Mouse (Mus musculus): ENCODE results near the gene H1foo.

H1foo gene

DNA sequence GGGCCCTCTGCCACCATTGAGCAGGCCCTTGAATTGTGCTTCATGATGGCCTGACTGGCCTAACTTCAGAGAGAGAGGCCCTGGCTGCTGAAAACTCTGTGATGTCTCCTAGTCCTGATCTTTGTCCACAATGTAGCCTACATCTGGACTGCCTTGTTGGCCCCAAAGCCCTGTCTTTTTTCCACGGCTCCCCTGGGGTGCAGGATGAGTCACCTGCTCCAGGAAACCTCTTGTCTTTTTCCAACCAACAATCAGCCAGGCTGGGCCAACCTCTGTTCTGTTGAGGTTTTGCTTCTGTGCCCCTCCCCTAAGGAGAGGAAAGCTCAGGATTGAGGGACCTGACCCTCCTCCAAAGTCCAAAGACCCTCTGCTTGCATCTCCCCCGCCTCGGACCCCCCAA lies 17.0 kb downstream of the H1foo start:
- no peak for DNase-seq (ENCODE audit: low spot score)

DNA sequence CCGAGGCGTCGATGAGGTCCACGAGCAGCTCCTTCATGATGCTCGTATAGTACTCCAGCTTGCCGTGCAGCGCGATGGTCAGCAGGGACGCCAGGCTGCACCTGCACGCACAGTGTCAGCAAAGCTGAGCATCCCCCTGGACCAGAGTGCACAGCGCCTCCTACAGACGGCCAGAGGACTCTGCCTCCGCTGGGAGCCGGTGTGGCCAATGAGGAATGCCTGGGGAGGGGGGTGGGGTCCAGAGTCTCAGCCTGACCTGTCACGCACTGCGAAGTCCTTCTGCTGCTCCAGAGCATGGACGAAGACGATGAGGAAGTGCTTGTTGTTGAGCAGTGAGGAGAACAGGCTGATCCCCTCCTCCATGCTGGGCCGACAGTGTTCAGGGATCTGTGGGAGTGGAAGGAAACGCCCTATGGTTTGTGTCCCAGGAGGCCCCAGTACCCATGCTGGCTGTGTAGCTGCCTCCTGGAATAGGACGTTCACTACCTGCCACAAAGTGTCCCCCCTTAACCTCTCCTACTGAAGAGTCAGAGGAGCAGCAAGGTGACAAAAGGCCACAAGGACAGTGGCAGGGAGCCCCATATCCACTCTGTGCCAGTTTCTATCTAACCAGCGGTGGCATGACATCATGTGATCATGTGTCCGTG lies 17.8 kb downstream of the H1foo start:
- no peak for DNase-seq (ENCODE audit: low spot score)

DNA sequence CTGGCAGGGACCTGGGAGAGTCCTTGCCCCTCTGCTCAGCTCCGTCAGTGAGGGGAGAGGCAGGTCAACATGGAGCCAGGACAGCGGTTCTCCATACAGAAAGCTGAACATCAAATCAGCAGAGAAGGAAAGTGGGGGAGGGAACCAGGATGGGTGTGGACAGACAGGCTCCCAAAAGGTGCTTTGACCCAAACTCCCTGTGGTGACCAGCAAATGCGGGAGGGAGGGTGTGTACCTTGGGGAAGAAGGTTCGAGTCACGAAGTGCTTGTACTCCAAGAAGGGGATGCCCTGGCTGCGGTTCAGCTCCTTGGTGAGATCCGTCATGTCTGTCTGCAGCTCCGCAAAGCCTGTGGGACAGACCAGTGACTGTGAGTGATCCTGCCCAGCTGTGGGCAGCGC lies 18.9 kb downstream of the H1foo start:
- DNase-seq (ENCODE audit: low spot score) = no peak

DNA sequence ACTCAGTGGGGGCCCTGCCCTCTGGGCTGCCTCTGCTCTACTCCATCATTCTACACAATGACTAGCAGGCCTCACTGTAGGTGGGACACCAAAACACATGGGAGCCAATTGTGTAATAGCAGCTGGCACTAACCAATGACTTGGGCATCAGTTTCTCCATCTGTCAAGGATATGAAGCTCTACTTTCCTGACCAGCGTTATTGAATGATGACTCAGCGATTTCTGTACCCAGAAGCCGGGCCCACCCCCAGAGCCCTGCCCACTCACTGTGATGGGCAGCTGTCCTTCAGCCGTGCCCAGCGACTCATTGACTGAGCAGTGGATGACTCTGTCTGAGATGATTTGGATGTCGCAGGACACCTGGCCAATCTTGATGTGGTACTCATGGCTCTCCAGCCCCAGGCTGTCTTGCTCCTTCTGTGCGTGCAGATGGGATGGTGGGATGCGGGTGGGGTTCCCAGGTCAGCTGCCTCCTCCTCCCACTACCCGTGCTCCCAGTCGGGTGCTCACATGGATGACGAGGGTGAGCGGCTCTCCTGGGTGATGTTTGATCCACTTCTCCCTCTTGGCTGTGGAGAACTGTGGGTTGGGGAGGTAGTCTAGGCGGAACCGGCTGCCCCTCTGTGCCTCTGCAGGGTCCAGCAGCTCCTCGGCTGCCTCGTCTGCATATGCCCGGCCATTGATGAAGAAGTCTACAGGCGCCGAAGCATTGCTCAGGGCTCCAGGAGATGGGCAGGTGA lies 21.7 kb downstream of the H1foo start:
- no peak for DNase-seq (ENCODE audit: low spot score)

DNA sequence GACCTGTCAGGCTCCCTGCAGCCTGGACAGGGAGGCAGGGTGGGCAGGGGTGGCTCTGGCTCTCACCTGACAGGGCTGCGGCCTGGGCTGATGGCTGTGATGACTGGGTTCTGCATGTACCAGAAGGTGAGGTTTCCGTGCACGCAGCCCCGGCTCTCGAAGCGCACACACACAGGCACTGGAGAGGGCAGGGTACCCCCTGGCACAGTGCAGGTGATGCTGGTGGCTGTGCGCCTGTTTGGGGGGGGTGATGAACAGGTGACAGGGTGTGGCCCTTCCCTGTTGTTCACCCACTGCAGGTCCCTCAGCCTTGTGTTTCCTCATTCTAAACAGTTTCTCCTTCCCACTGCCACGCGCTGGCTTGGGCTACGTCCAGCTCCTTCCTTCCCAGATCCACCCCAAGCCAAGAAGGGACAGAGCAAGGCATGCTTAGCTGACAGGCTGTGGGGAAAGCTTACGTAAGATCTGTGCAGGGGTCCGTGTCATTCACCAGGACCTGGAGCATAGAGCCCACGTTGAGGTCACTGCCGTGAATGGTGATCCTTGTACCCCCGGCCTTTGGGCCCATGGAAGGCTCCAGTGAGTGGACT lies 22.6 kb downstream of the H1foo start:
- DNase-seq (ENCODE audit: low spot score) = no peak

DNA sequence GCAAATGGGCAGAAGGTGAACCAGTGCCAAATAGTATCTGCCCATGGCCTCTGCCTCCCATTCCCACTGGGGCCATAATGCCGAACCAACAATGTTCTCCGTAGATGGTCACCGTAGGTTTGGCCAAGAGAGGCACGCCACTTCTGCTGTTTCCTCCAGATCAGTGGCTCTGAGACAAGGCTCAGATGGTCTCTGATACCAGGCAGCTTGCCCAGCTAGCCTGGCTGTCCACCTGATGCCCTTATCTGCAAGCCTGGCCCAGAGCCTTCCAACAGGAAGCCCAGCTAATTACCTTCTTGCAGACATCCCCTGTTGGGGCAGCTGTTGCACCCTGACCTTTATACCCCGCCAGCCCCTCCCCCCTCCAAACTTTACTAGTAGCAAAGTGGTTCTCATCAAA lies 23.3 kb downstream of the H1foo start:
- no peak for DNase-seq (ENCODE audit: low spot score)

DNA sequence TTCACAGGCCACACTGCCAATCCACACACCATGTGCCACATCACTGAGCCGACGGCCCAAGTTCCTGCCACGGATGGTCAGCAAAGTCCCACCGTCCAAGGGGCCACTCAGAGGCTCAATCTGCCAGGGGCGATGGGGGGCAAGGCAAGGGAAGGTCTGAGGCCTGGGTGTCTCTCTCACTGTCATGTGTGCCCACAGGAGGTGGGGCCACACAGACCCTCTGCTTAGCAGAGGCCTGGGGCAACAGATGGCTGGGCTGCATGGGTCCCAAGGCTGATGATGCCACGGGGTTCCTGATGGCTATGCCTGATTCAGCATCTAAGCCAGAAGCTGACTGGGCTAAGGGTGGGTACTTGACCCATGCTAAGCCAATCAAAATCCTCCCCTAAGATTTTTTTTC lies 24.0 kb downstream of the H1foo start:
- peak; percentile 45 for DNase-seq (ENCODE audit: low spot score)

DNA sequence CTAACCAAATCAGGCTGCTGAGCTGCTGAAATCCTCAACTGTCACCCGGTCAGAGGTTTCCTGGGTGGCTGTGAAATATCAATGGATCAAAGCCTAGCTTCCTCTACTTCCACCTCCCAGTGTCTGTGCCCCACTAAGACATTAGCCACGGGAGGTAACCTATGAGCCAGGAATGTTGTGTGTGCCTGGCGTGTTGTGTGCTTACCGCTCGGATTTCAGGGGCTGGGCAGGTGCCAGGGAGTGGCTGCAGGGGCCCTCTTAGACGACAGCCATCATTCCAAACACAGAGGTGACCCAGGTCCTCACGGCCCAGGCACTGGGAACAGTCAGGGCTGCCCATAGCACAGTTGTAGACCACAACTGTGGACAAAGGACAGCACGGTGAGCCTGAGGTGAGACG lies 24.4 kb downstream of the H1foo start:
- DNase-seq (ENCODE audit: low spot score) = no peak

DNA sequence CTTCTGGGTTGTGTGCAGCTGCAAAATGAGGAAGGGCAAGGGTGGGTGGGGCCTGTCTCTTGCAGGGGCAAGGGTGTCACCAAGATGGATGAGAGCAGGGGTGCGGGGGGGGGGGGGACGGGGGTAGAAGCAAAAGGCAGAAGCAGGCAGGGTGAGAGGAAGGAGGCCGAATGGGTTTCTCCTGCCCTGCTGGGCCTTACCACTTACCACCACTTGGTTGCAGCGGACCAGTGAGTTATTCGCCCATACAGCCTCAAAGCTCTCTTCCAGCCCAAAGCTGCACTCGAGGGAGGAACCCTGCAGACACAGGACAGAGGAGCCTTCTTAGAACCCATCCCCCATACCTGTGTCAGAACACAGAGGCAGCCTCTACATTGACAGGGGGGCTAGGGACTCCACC lies 25.2 kb downstream of the H1foo start:
- no peak for DNase-seq (ENCODE audit: low spot score)

DNA sequence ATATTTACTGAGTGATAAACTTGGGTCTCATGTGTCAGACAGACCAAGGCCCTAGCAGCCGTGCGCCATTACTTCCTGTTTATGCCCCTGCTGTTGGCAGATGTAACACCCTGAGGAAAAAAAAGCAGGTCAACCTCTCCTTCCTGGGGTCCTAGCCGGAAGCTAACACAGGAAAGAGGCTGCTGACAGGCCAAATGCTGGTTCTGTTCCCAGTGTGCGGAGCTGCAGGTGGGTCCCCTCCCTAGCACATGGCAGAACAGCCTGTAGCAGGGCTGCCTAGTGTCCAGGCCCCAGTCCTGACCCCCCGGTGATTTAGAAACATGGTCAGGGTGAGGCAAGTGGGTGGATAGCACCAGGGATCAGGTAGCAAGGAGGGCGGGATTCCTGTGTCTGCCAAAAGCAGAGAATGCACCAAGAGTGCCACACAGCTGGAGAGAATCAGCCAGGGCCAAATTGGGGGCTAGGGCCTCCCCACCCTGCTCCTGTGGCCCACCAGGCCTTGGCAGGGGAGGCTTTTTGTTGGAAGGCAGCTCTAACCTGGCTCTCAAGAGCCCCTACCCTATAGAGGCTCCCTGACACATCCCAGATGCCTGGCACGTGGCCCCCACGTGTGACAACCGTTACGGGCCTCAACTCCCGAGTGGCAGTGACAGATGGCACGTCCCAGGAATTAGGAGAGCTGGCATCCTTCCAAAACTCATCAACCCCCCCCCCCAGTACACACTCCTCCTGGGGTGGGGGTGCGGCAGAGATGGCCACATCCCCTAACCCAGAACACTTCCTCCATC lies 26.7 kb downstream of the H1foo start:
- DNase-seq (ENCODE audit: low spot score) = no peak

DNA sequence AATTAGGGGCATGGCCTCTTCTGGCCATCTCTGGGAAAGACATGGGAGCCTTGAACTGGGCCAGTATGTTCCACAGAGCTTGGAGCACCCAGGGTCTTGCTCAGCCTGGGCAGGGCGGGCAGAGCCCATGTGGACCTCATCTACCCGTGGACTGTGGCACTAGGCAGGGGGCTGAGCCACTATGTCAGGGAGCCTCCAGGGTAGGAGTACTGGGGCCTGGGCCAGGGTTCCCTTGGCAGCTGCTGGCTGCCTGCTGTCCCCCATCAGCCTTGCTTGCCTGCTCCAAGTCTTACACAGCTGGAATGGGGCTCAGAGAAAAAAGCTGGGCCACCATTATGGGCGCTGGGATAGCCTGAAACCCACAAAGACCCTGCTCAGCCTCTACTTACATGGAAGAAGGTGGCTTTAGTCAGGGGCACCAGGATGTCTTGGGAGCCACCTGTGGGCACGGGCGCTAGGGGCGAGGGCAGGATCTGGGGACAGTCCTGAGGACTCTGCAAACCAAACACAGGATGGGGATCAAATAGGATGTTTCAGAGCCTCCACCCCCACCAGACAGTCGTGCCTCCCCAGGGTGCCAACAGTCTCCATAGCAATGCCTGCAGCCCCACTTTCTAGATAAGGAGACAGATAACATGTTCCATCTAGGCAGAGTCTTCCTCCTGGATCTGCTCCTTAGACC lies 27.5 kb downstream of the H1foo start:
- DNase-seq (ENCODE audit: low spot score) = no peak

DNA sequence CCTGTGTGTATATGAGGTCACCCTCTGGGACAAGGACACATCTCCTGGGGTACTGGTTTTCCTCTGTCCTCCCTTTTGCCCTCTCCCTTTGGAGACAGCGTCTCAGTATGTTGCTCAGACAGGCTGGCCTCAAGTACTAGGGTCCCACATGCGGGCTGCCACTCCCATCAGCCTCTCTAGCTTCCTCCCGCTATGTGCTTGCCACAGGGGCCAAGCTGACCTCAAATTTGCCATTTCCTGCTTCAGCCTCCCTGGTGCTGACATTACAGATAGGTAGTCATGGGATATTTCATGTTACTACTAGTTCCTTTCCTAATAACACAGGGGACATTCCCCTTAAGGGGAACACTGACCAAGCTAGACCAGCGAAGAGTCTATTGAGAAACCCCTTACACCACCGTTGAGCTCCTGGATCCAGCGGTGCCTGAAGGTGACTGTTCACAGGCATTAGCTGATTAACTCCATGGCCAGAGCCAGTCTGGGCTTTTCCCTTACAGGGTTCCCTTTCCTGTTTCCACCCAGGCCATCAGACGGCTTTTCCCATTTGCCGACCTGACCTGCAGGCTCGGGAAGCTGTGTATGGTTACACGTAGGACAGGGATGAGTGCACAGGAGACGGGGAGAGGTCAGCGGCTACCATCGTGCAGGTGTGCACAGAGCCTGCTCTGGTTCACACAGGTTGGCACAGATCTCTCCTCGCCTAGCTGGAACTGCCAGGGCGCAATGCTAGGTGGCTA lies 28.6 kb downstream of the H1foo start:
- DNase-seq (ENCODE audit: low spot score) = no peak

DNA sequence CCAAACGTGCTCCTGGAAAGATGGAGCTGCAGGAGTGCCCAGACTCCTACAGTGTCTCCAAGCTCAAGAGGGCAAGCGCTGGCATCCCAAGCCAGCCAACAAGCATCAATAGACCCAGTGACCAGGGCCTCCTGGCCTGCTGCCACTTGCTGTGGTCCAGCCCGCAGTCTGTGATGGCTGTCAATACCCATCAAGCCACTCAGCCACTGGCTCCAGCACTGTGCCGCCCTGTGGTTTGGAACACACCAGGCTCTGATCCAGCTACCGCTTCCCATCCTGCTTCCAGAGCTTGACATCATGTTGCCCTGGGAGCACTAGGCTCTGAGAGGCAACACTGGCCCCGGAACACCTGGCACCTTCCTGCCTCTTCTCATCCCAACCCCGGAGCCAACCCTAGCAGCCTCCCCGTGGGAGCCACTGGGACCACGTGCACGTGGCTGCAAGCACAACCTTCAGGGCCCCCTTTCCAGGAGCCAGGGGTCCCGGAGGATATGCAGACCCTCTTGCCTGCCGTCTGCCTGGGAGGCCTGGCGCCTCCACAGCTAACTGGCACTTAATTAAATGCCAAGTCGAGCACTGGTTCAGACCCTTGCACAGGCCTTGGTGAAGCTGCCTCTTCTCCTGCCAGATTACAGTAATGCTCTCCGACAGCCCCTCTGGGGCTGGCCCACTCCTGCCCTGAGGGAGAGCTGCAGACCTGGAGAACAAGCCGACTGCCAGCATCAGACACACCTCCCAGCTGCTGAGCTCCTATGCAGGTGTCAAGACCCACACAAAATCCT lies 29.3 kb downstream of the H1foo start:
- DNase-seq (ENCODE audit: low spot score) = no peak

DNA sequence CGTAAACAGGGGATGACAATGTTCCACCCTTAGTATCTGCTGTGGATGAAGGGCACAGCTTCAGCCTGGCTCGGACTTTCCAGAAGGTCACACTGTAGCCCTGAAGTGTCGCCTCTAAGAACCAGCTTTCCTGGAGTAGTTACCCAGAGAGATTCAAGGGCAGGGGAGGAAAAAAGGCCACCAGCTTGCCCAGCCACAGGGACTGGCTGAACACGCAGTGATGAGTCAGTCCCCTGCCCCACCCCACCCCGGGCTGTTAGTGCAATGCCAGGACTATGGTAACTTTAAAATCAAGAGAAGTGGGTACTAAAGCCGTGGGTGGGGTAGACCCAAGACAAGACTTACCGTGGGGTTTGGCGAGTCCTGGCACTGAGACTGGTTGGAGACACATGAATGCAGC lies 30.9 kb downstream of the H1foo start:
- no peak for DNase-seq (ENCODE audit: low spot score)

DNA sequence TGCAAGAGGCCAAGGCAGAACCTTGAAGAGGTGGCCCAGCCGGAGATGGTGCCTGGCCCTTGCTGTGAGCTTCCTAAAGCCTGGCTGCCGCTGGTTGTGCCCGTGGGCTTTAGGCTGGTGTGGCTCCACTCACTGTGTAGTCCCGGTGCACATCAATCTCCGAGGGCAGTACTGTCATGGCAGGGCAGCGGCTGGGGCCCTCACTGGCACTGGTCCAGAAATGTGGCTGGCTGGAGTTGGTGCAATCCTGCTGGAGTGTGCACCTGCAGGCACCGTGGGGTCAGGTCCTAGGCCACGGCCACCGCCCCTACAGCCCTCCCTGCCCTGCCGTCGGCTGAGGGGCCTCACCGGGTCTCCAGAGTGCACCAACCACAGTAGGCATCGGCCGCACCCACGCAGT lies 33.1 kb downstream of the H1foo start:
- DNase-seq (ENCODE audit: low spot score) = no peak

DNA sequence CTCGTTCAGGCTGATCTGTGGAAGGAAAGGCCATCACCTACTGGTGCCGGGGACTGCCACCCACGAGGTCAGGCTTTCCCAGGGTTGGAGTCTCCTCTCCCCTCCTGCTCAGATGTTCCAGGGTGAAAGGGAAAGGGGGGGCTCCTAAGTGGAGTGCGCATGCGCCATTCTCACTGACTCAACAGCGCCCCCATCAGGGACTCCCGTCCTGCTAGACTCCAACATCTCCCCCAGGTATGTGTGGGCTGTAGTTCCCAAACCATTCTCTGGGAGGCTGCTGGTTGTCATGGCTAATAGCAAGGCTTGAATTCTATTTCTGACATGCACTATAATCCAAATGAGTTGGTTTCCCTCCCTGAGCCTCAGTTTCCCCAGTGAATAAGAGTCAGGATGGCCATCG lies 33.9 kb downstream of the H1foo start:
- DNase-seq (ENCODE audit: low spot score) = no peak

DNA sequence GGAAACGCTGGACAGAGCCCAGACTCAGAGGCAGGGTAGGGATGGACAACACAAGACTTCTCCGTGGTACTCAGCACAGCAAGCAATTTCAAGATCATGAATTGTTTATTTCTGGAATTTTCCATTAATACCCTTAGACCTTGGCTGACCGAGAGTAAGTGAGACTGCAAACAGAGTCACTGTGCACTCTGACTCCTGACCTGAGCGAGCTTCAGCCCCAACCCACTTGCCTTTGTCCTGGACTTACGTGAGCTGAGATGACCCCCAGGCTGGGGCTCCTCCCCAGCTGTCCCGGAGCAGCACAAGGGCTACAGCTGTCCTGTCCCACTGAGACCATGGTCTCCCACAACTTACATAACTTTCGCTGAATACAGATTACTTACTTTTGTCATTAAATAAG lies 38.2 kb downstream of the H1foo start:
- DNase-seq (ENCODE audit: low spot score) = no peak

DNA sequence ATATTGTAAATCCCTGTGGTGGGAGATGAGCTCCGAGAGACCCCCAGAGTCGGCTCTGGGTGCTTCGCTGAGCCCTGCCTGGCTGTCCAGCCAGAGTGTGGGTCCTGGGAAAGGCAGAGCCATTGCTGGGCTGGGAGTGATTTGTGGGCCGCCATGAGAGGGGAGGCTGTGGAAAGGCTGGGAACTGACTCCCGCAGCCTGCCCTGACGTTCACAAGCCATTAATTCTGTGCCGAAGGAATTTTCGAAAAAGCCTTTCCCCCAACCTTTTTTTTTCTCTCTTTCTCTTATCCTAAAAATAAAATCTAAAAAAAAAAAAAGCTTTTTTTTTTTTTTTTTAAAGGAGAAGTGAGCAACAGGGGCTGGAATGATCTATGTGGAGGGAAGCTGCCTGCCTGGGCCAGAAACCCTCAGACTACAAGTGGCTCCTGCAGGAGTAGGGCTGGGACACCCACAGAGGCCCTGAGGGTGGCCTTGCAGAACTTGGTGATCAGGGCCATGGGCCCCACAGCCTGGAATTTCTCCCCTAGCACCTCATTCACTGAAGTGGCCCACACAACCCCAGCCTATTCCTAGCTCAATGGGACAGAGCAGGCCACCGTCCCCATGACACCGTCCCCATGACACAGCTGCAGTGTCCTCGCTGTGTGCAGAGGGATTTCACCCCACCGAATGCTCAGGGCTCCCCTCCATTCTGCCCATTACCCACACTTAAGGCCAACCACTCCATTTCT lies 38.7 kb downstream of the H1foo start:
- DNase-seq (ENCODE audit: low spot score) = no peak

DNA sequence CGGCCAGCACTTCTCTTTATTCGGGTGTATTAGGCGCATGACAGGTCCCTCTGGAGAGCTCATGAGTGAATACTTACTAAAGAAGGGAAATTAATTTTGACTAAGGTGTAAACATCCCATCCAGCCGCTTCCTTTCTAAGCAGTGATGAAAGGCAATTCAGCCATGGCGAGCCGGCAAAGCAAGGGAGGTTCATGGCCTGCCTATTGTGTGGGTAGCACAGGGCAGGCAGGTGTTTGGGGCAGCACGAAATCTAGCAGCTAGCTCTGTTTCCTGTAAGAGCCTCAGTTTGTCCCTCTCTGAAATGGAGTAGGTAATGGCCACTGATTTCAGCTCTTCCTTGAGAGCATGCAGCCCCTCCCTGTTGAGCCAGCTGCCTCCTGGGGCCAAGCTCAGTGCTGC lies 39.8 kb downstream of the H1foo start:
- peak; percentile 43 for DNase-seq (ENCODE audit: low spot score)

DNA sequence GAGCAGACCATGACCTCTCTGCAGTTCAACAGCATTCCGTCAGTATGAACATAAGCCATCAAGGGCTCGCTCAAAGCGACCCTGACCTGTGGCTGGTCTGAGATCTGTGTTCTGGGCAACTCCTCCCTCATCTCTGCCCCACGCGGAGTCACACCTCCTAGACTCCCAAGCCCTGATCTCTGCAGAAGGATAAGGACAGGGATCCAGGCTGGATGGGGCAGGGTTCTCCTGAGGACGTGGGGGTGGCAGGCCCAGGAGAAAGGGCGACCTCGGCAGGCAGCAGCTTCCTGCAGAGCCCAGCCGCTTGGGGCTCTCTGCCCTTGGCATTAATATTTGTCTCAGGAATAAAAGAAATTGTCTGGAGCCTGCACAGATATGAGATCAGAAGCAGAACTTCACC lies 40.9 kb downstream of the H1foo start:
- no peak for DNase-seq (ENCODE audit: low spot score)

All from retina, embryonic 14.5 days (tissue).